Mouse (Mus musculus): Measurements from ENCODE around the gene Gm10842. TPM values are rescaled to one million over a fixed set of nuclear protein-coding genes. Genes with fewer than 3 reads are reported as not detected.

The Gm10842 gene
- total and polyA plus RNA-seq, 3 experiments, result not detected

GRCm38 (mm10) chr11:105156748-105157267, 10.1 kb downstream of the Gm10842 start:
- Histone ChIP-seq H3K4me2 (ENCODE audit: insufficient read depth, low read depth, poor library complexity, severe bottlenecking) (no peak overlapping the region), H3K9me3 (replicated peaks; ENCODE audit: low read length) (no peaks in the 10 kb centered on the region), H3K27me3 (replicated peaks) (no peaks in the 10 kb centered on the region), H3K27ac (ENCODE audit: insufficient read depth, low read depth) (no peak overlapping the region), H3K36me3 (replicated peaks in 1 of 2; ENCODE audit: control insufficient read depth in 1 of 2, insufficient read depth in 1 of 2, low read length in 1 of 2) (no peaks in the 10 kb centered on the region), H3K4me1 (ENCODE audit: control insufficient read depth in 1 of 2, insufficient read depth in 2 of 2) (peaks cover 0 to 7% of the 10 kb centered on the region in 2 experiments; a peak in 2 of 4 replicates), H3K4me3 (replicated peaks in 1 of 3; ENCODE audit: low read depth in 2 of 3, low read length in 2 of 3, poor library complexity in 1 of 3) (no peak overlapping the region), H3K9ac (ENCODE audit: insufficient read depth, low read depth) (no peak overlapping the region), H3K79me2 (replicated peaks; ENCODE audit: control insufficient read depth, extremely low read depth, insufficient read depth, poor library complexity, severe bottlenecking) (no peaks in the 10 kb centered on the region)
- TF ChIP-seq PAX5 (IDR thresholded peaks at IDR 0.05; ENCODE audit: low read length) (no peak), RCOR1 (conservative IDR thresholded peaks at IDR 0.05; ENCODE audit: low read depth, low read length) (no peak), ZC3H11A (IDR thresholded peaks at IDR 0.05; ENCODE audit: low read depth, low read length) (no peak), SIN3A (IDR thresholded peaks at IDR 0.05; ENCODE audit: low read length) (no peak), ELF1 (IDR thresholded peaks at IDR 0.05; ENCODE audit: low read depth, low read length) (no peak), ETS1 (conservative IDR thresholded peaks at IDR 0.05; ENCODE audit: low read depth, low read length) (no peak), MXI1 (IDR thresholded peaks at IDR 0.05; ENCODE audit: low read depth, low read length) (no peak), KAT2A (IDR thresholded peaks at IDR 0.05; ENCODE audit: insufficient replicate concordance, low read length) (no peak), USF1 (IDR thresholded peaks at IDR 0.05; ENCODE audit: low read depth, low read length) (no peak), E2F4 (IDR thresholded peaks at IDR 0.05; ENCODE audit: insufficient replicate concordance, low read depth, low read length) (no peak)
- in situ Hi-C loops (cut with MboI; ENCODE audit: low pct_ligation_motif_present, low pct_unique_long_range_greater_than_20kb, low sequenced_read_pairs) (no loop called here), dilution Hi-C loops (cut with MboI; ENCODE audit: extremely low pct_ligation_motif_present, extremely low pct_unique_long_range_greater_than_20kb, low sequenced_read_pairs) (no loop called here)
- DNase-seq (ENCODE audit: extremely low read depth), result no peak

- Histone ChIP-seq H3K27ac (ENCODE audit: insufficient read depth, low read depth) (no peak overlapping the region), H3K9ac (ENCODE audit: insufficient read depth, low read depth) (no peak overlapping the region), H3K79me2 (replicated peaks; ENCODE audit: control insufficient read depth, extremely low read depth, insufficient read depth, poor library complexity, severe bottlenecking) (no peaks in the 10 kb centered on the region), H3K27me3 (replicated peaks) (peaks cover 1% of the 10 kb centered on the region), H3K4me3 (replicated peaks in 1 of 3; ENCODE audit: low read depth in 2 of 3, low read length in 2 of 3, poor library complexity in 1 of 3) (no peak overlapping the region), H3K9me3 (replicated peaks; ENCODE audit: low read length) (peaks cover 1% of the 10 kb centered on the region), H3K4me1 (ENCODE audit: control insufficient read depth in 1 of 2, insufficient read depth in 2 of 2) (peaks cover 0 to 6% of the 10 kb centered on the region in 2 experiments; a peak in 1 of 4 replicates), H3K36me3 (replicated peaks in 1 of 2; ENCODE audit: control insufficient read depth in 1 of 2, insufficient read depth in 1 of 2, low read length in 1 of 2) (no peaks in the 10 kb centered on the region), H3K4me2 (ENCODE audit: insufficient read depth, low read depth, poor library complexity, severe bottlenecking) (no peak overlapping the region)
- TF ChIP-seq SMC3 (IDR thresholded peaks at IDR 0.05; ENCODE audit: low read depth, low read length), result no peak
- no peak for TF ChIP-seq JUND (conservative IDR thresholded peaks at IDR 0.05; ENCODE audit: low read depth, low read length)
- no peak for TF ChIP-seq BHLHE40 (IDR thresholded peaks at IDR 0.05; ENCODE audit: low read depth, low read length)
- TF ChIP-seq PAX5 (IDR thresholded peaks at IDR 0.05; ENCODE audit: low read length), result no peak
- no peak for TF ChIP-seq CHD1 (IDR thresholded peaks at IDR 0.05; ENCODE audit: low read depth, low read length)
- TF ChIP-seq ELF1 (IDR thresholded peaks at IDR 0.05; ENCODE audit: low read depth, low read length), result no peak
- no peak for TF ChIP-seq RAD21 (IDR thresholded peaks at IDR 0.05; ENCODE audit: low read depth, low read length)
- no peak for TF ChIP-seq JUN (IDR thresholded peaks at IDR 0.05; ENCODE audit: insufficient read depth, low read depth, low read length)
- TF ChIP-seq KAT2A (IDR thresholded peaks at IDR 0.05; ENCODE audit: insufficient replicate concordance, low read length), result no peak
- no peak for TF ChIP-seq HCFC1 (IDR thresholded peaks at IDR 0.05; ENCODE audit: low read depth, low read length)
- no peak for DNase-seq (ENCODE audit: extremely low read depth)
- in situ Hi-C loops (cut with MboI; ENCODE audit: low pct_ligation_motif_present, low pct_unique_long_range_greater_than_20kb, low sequenced_read_pairs), result no loop called here
- dilution Hi-C loops (cut with MboI; ENCODE audit: extremely low pct_ligation_motif_present, extremely low pct_unique_long_range_greater_than_20kb, low sequenced_read_pairs), result no loop called here
Measured at GRCm38 (mm10) chr11:105158047-105158446, 11.4 kb downstream of the Gm10842 start.

Measured in CH12.LX (cell line).